Mouse (Mus musculus) forebrain, embryonic 14.5 days (tissue): ENCODE measurements around the gene Pagr1b. TPM values are rescaled to one million over a fixed set of nuclear protein-coding genes. Genes with fewer than 3 reads are reported as not detected.

ENCODE experiments used
- ATAC-seq: fragments of 200-750 bp; cut with Nextera tagmentation; 2 replicates; pipeline ENCODE4 v1.8.0; 2017; ENCODE audit warnings: mild to moderate bottlenecking, moderate library complexity
- DNase-seq: peaks from one replicate; pipeline ENCODE4 v3.0.0-alpha.2; 2015; ENCODE audit warnings: low spot score
- H3K27ac ChIP-seq: fragments of 300-500 bp; sonication (generic); 2 replicates; pipeline ENCODE4 v1.5.1; 2014; ENCODE audit warnings: low read depth, mild to moderate bottlenecking, control low read depth, low read length, moderate library complexity
- H3K27me3 ChIP-seq: fragments of 300-500 bp; sonication (generic); replicated peaks from 2 replicates; pipeline ENCODE4 v1.6.1; 2014; ENCODE audit warnings: low read length, control low read depth, mixed read lengths; ENCODE audit not compliant: control insufficient read depth, insufficient read depth
- H3K36me3 ChIP-seq: fragments of 300-500 bp; sonication (generic); 2 replicates; pipeline ENCODE4 v1.6.1; 2014; ENCODE audit warnings: low read length, control low read depth; ENCODE audit not compliant: control insufficient read depth, insufficient read depth
- H3K4me1 ChIP-seq: fragments of 300-500 bp; sonication (generic); 2 replicates; pipeline ENCODE4 v1.6.1; 2014; ENCODE audit warnings: antibody characterized with exemption, low read length, control low read depth; ENCODE audit not compliant: control insufficient read depth, insufficient read depth
- H3K4me2 ChIP-seq: fragments of 300-500 bp; sonication (generic); 2 replicates; pipeline ENCODE4 v1.6.1; 2014; ENCODE audit warnings: mild to moderate bottlenecking, control low read depth, low read length
- H3K4me3 ChIP-seq: fragments of 300-500 bp; sonication (generic); 2 replicates; pipeline ENCODE4 v1.5.1; 2014; ENCODE audit warnings: low read depth, low read length, control low read depth
- H3K9ac ChIP-seq: fragments of 300-500 bp; sonication (generic); 2 replicates; pipeline ENCODE4 v1.6.1; 2014; ENCODE audit warnings: mild to moderate bottlenecking, low read length, control low read depth, moderate library complexity
- H3K9me3 ChIP-seq: fragments of 300-500 bp; sonication (generic); replicated peaks from 2 replicates; pipeline ENCODE4 v1.6.1; 2016; ENCODE audit warnings: low read length, control low read depth, mixed read lengths; ENCODE audit not compliant: control insufficient read depth
- WGBS: fragments of 180-500 bp; shearing (Covaris S2); extraction: QIAGEN DNeasy Blood & Tissue Kit; methylation state at CpG from one replicate; pipeline ENCODE4 v1.1.7; 2014; 5-methylcytosine and 5-hydroxymethylcytosine counted together
- polyA plus RNA-seq: library from polyadenylated mRNA; unstranded; fragments of >200 nt; fragmentation: Nextera tagmentation; extraction: Ambion mirVana; gene quantifications from 2 replicates; pipeline ENCODE4 v1.2.1, GENCODE M21; 2014

Gene Pagr1b
- polyA plus RNA-seq, 1 experiment from 2014 or later, result 0.34 TPM

DNA sequence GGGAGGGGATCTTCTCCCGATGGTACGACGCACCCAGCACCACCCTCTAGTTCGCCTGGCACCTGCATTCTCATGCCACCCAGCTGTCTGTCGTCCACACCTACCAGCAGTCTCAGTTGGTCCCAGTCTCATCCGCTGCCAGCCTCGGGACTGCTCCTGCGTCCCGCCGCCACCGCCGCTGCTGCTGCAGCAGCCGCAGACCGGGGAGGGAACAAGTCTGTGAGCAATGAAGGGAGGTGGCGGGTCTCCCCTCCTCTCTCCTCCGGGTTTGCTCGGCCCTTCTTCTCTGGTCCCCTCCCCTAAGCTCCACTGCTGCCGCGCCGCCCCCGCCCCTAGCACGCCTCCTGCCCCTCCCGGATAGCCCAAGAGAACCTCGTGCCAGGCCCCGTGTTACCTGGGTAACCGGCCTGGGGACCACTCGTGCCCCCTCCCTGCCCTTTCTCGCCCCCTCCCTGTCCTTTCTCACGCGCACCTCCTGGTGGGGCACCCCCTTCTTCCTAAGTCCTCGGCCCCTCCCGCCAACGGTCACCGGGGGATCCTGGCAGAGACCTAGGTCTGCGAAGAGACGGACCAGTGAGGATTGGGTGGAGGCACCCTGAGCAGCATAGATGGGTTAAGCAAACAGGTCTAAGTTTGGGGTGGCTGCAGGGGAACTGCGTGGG, 4.7 kb upstream of the Pagr1b start, which contains the start of the genes Gm42742 and Prrt2:
Gene Gm42742, minus strand, starts transcription at position 197 of the 662 bp plus-strand sequence.
Gene Prrt2, minus strand, starts transcription at position 311 of the 662 bp plus-strand sequence.
- peak within 1 kb of the TSS; percentile 85 for H3K27ac ChIP-seq
- peaks cover 35% of the 10 kb centered on the region for H3K36me3 ChIP-seq
- no peaks in the 10 kb centered on the region for H3K9me3 ChIP-seq
- peak within 1 kb of the TSS; percentile 50 for H3K4me3 ChIP-seq
- under 1% methylated on average over 37 of the region's 37 CpGs for WGBS
- ATAC-seq (peak; percentile 27), DNase-seq (peak; percentile 74)
- peak within 1 kb of the TSS; percentile 85 for H3K9ac ChIP-seq
- peak within 1 kb of the TSS; percentile 64 for H3K4me2 ChIP-seq
- H3K4me1 ChIP-seq, result peaks cover 41% of the 10 kb centered on the region
- no peaks in the 10 kb centered on the region for H3K27me3 ChIP-seq

- H3K27ac ChIP-seq, result peak overlapping the region; percentile 85
- H3K9ac ChIP-seq, result peak overlapping the region; percentile 85
- no peaks in the 10 kb centered on the region for H3K27me3 ChIP-seq
- peak overlapping the region; percentile 64 for H3K4me2 ChIP-seq
- no peak for ATAC-seq
- peaks cover 47% of the 10 kb centered on the region for H3K4me1 ChIP-seq
- H3K36me3 ChIP-seq, result peaks cover 39% of the 10 kb centered on the region
- no peaks in the 10 kb centered on the region for H3K9me3 ChIP-seq
- WGBS, result 24% methylated on average over 5 of the region's 5 CpGs
- DNase-seq, result no peak
- peak overlapping the region; percentile 50 for H3K4me3 ChIP-seq
These were observed 4.2 kb upstream of the Pagr1b start for GRCm38 (mm10) chr7:127020491-127020890.

DNA sequence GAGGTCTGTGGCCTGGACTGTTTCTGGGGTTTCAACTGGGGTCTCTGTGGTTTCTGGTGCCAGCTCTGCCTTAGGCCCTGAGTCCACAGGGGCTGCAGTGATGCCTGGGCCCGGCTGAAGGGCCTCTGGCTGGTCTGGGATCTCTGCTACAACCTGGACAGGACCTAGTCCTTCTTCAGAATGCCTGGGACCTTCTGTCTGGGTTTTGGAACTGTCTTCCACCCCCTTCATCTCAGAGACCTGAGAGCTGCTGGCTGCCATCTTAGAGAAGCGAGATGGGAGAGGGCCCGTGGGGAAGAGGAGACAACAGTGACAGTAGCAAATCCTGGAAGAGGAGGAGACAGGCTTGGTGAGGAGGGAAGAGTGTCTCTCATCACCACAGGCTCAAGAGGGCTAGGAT, 3.7 kb upstream of the Pagr1b start:
- WGBS, result 52% methylated on average over 3 of the region's 3 CpGs
- Histone ChIP-seq H3K9me3 (no peaks in the 10 kb centered on the region), H3K27ac (0 out of 2 replicates have a peak overlapping the region, but pooled peaks have one; percentile 85), H3K4me3 (peak overlapping the region; percentile 50), H3K36me3 (peaks cover 44% of the 10 kb centered on the region), H3K4me1 (peaks cover 50% of the 10 kb centered on the region), H3K27me3 (no peaks in the 10 kb centered on the region), H3K9ac (peak overlapping the region; percentile 85), H3K4me2 (peak overlapping the region; percentile 64)
- no peak for ATAC-seq
- DNase-seq, result no peak

DNA sequence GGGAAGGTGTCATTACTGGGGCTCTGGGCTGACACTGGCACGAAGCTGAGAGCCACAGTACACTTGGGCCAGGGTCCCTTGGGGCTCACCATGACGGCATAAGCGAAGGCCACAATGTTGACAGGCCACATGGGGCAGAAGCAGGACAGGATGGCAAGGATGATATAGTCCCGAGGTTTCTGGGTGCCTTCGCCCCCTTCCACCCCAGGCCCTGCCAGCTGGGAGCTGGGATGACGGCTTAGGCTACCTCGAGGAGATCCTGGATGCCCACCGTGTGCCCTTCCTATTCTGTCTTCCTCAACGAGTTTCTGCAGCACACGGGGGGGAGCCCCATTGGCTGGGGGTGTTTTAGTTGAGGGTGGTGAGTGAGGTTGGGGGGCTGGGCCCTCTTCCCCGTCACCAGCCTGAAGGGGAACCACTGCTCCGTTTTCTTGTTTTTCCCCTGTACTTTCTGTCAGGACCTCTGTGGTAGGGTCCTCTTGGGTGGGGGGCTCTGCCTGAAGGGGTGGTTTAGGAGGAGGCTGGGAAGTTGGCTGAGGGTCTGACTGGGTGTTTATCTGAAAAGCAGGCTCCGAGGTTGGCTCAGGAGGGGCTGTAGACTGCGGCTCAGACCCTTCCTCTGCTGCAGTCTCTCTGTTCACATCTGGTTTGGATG, 3.1 kb upstream of the Pagr1b start:
- Histone ChIP-seq H3K27ac (no peak overlapping the region), H3K4me3 (no peak overlapping the region), H3K4me2 (peak overlapping the region; percentile 64), H3K4me1 (peaks cover 48% of the 10 kb centered on the region), H3K36me3 (peaks cover 45% of the 10 kb centered on the region), H3K9me3 (no peaks in the 10 kb centered on the region), H3K27me3 (no peaks in the 10 kb centered on the region), H3K9ac (peak overlapping the region; percentile 85; the same call in 1 of the 2 replicates)
- WGBS, result 85% methylated on average over 14 of the region's 14 CpGs
- DNase-seq, result no peak
- ATAC-seq, result no peak

DNA sequence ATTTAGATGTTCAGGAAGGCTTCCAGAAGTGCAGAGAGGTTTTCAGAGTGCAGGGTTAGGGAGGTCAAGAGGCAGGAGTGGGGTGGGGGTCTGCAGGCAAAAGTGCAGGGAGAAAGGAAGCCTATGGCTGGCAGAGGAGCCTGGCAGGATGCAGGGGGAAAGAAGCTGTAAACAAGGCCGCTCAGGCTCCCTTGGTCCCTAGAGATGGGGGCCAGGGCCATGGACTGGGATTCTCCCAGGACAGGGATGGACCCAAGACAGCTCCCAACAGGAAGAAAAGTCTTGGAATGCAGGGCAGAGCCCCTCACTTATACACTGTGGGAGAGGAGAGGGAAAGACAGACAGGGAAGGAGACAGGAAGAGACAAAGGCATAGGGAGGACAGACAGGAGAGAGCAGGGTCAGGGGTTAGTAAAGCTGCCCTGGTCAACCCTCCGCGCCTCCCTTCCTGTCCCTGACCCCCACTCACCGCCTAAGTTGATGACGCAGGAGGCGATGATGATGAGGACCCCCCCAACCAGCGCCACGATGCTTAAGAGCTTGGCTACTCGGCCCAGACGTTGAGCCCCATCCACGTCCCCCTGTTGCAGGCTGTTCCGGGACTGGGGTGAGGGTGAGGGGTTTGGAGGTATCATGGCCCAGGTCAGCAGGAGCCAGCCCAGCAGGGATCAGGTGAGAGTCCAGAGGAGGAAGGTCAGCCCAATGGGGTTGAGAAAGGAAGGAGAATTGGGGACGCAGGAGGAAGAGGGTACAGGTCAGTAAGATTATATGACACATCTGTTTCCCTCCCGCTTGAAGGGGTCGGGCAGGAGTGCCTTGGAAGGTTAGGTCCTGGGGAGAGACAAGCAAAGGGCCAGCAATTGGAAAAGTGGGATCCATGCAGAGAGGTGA, 2.4 kb upstream of the Pagr1b start:
- ATAC-seq (no peak), DNase-seq (no peak)
- Histone ChIP-seq H3K9me3 (no peaks in the 10 kb centered on the region), H3K36me3 (peaks cover 45% of the 10 kb centered on the region), H3K4me2 (peak overlapping the region; percentile 96; the same call in 1 of the 2 replicates), H3K27me3 (no peaks in the 10 kb centered on the region), H3K27ac (peak overlapping the region; percentile 75), H3K9ac (peak overlapping the region; percentile 22; the same call in 1 of the 2 replicates), H3K4me1 (peaks cover 44% of the 10 kb centered on the region), H3K4me3 (no peak overlapping the region; the same call in 1 of the 2 replicates)
- WGBS, result 90% methylated on average over 15 of the region's 15 CpGs

GRCm38 (mm10) chr7:127017950-127018345, 1.7 kb upstream of the Pagr1b start:
- peaks cover 37% of the 10 kb centered on the region for H3K4me1 ChIP-seq
- WGBS, result 62% methylated on average over 6 of the region's 6 CpGs
- H3K4me3 ChIP-seq, result no peak overlapping the region; the same call in 1 of the 2 replicates
- ATAC-seq (no peak), DNase-seq (no peak)
- H3K9ac ChIP-seq, result peak overlapping the region; percentile 22
- no peaks in the 10 kb centered on the region for H3K9me3 ChIP-seq
- peak overlapping the region; percentile 75 for H3K27ac ChIP-seq
- H3K4me2 ChIP-seq, result peak overlapping the region; percentile 96
- H3K36me3 ChIP-seq, result peaks cover 45% of the 10 kb centered on the region
- no peaks in the 10 kb centered on the region for H3K27me3 ChIP-seq

GRCm38 (mm10) chr7:127016971-127017949, 976 bp upstream of the Pagr1b start, which contains the start of gene Pagr1a:
Gene Pagr1a (minus strand): TSS chr7:127017352.
- Histone ChIP-seq H3K9me3 (no peaks in the 10 kb centered on the region), H3K4me2 (peak within 1 kb of the TSS; percentile 96), H3K27ac (peak within 1 kb of the TSS; percentile 93), H3K9ac (peak within 1 kb of the TSS; percentile 88), H3K36me3 (peaks cover 45% of the 10 kb centered on the region), H3K4me1 (peaks cover 33% of the 10 kb centered on the region), H3K27me3 (no peaks in the 10 kb centered on the region), H3K4me3 (peak within 1 kb of the TSS; percentile 73)
- 1% methylated on average over 39 of the region's 39 CpGs for WGBS
- DNase-seq, result peak; percentile 100
- peak; percentile 85 for ATAC-seq
